Mouse (Mus musculus) heart, embryonic 15.5 days (tissue): Measurements from ENCODE around the gene Sema3a. TPM values are rescaled to one million over a fixed set of nuclear protein-coding genes. Genes with fewer than 3 reads are reported as not detected.

Source experiments
- ATAC-seq: fragments of 200-750 bp; cut with Nextera tagmentation; replicated peaks from 2 replicates; pipeline ENCODE4 v1.8.0; 2017; ENCODE audit warnings: low read depth, moderate TSS enrichment; ENCODE audit not compliant: insufficient number of reproducible peaks, insufficient read depth, low FRiP score
- H3K27ac ChIP-seq: fragments of 300-500 bp; sonication (generic); 2 replicates; pipeline ENCODE4 v1.5.1; 2015; ENCODE audit warnings: mild to moderate bottlenecking, inconsistent platforms
- H3K27me3 ChIP-seq: fragments of 300-500 bp; sonication (generic); 2 replicates; pipeline ENCODE4 v1.6.1; 2015; ENCODE audit warnings: inconsistent platforms
- H3K36me3 ChIP-seq: fragments of 300-500 bp; sonication (generic); 2 replicates; pipeline ENCODE4 v1.6.1; 2015; ENCODE audit warnings: mild to moderate bottlenecking, inconsistent platforms
- H3K4me1 ChIP-seq: fragments of 300-500 bp; sonication (generic); replicated peaks from 2 replicates; pipeline ENCODE4 v1.6.1; 2015; ENCODE audit warnings: inconsistent platforms
- H3K4me2 ChIP-seq: fragments of 300-500 bp; sonication (generic); 2 replicates; pipeline ENCODE4 v1.6.1; 2015; ENCODE audit warnings: inconsistent platforms, mild to moderate bottlenecking, moderate library complexity
- H3K4me3 ChIP-seq: fragments of 300-500 bp; sonication (generic); 2 replicates; pipeline ENCODE4 v1.5.1; 2015; ENCODE audit warnings: mild to moderate bottlenecking, inconsistent platforms
- H3K9ac ChIP-seq: fragments of 300-500 bp; sonication (generic); 2 replicates; pipeline ENCODE4 v1.6.1; 2015; ENCODE audit warnings: mild to moderate bottlenecking, inconsistent platforms
- H3K9me3 ChIP-seq: fragments of 300-500 bp; sonication (generic); replicated peaks from 2 replicates; pipeline ENCODE4 v1.6.1; 2016; ENCODE audit warnings: inconsistent platforms
- WGBS: fragments of 180-500 bp; shearing (Covaris S2); methylation state at CpG from one replicate; pipeline ENCODE4 v1.1.7; 2015; ENCODE audit warnings: mixed read lengths; 5-methylcytosine and 5-hydroxymethylcytosine counted together
- polyA plus RNA-seq: library from polyadenylated mRNA; unstranded; fragments of >200 nt; fragmentation: Nextera tagmentation; extraction: Ambion mirVana; gene quantifications from 2 replicates; pipeline ENCODE4 v1.2.1, GENCODE M21; 2015

The Sema3a gene
- polyA plus RNA-seq, 1 experiment from 2014 or later: 8.2 TPM

- H3K36me3 ChIP-seq: no peaks in the 10 kb centered on the region
- no peak overlapping the region for H3K4me3 ChIP-seq
- ATAC-seq: no peak
- no peaks in the 10 kb centered on the region for H3K27me3 ChIP-seq
- no peaks in the 10 kb centered on the region for H3K9me3 ChIP-seq
- H3K27ac ChIP-seq: no peak overlapping the region
- 79% methylated on average over 4 of the region's 4 CpGs for WGBS
- no peaks in the 10 kb centered on the region for H3K4me1 ChIP-seq
- H3K4me2 ChIP-seq: no peak overlapping the region
- H3K9ac ChIP-seq: no peak overlapping the region
These were observed 254.0 kb downstream of the Sema3a start for GRCm38 (mm10) chr5:13379223-13379622.

- 75% methylated on average over 4 of the region's 4 CpGs for WGBS
These were observed 258.8 kb downstream of the Sema3a start for GRCm38 (mm10) chr5:13384047-13384446.

GRCm38 (mm10) chr5:13384714-13385113 is 259.5 kb downstream of the Sema3a start:
- no peak for ATAC-seq
- H3K4me3 ChIP-seq: no peak overlapping the region
- H3K27ac ChIP-seq: no peak overlapping the region
- WGBS: 78% methylated on average over 4 of the region's 4 CpGs
- H3K36me3 ChIP-seq: no peaks in the 10 kb centered on the region
- no peaks in the 10 kb centered on the region for H3K27me3 ChIP-seq
- no peak overlapping the region for H3K4me2 ChIP-seq
- H3K9me3 ChIP-seq: no peaks in the 10 kb centered on the region
- no peaks in the 10 kb centered on the region for H3K4me1 ChIP-seq
- H3K9ac ChIP-seq: no peak overlapping the region

More at GRCm38 (mm10) chr5:13384047-13384446, 258.8 kb downstream of the Sema3a start:
- no peak overlapping the region for H3K9ac ChIP-seq
- H3K4me2 ChIP-seq: no peak overlapping the region
- no peaks in the 10 kb centered on the region for H3K4me1 ChIP-seq
- no peak for ATAC-seq
- no peak overlapping the region for H3K4me3 ChIP-seq
- no peaks in the 10 kb centered on the region for H3K9me3 ChIP-seq
- H3K27ac ChIP-seq: no peak overlapping the region
- H3K36me3 ChIP-seq: no peaks in the 10 kb centered on the region
- no peaks in the 10 kb centered on the region for H3K27me3 ChIP-seq

DNA sequence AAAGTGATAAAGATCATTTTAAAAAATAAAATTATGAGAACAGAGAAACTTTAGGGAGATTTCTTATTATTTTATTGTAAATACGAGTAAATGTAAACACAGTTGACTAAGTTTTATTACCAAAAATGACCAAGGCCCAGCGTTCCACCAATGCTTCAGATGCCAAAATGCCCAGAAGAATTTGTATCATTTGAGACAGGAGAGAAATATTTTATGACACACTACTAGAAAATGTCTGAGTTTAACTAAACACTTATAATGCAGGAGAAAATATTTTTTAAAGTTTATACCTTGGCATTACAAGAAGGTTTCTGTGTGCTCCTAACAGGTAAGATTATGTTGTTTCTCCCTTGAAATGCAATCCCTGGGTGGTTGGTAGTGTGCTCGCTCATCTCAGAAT is 261.4 kb downstream of the Sema3a start:
- Histone ChIP-seq H3K27me3 (no peaks in the 10 kb centered on the region), H3K4me2 (no peak overlapping the region), H3K4me3 (no peak overlapping the region), H3K4me1 (no peaks in the 10 kb centered on the region), H3K9me3 (no peaks in the 10 kb centered on the region), H3K36me3 (no peaks in the 10 kb centered on the region), H3K27ac (no peak overlapping the region), H3K9ac (no peak overlapping the region)
- WGBS: 79% methylated on average over 3 of the region's 3 CpGs
- ATAC-seq: no peak

GRCm38 (mm10) chr5:13387679-13388078 is 262.5 kb downstream of the Sema3a start:
- Histone ChIP-seq H3K27ac (no peak overlapping the region), H3K4me3 (no peak overlapping the region), H3K36me3 (no peaks in the 10 kb centered on the region), H3K4me1 (no peaks in the 10 kb centered on the region), H3K9ac (no peak overlapping the region), H3K27me3 (no peaks in the 10 kb centered on the region), H3K4me2 (no peak overlapping the region), H3K9me3 (no peaks in the 10 kb centered on the region)
- 77% methylated on average over 3 of the region's 3 CpGs for WGBS
- ATAC-seq: no peak

- H3K4me1 ChIP-seq: no peaks in the 10 kb centered on the region
- H3K27me3 ChIP-seq: no peaks in the 10 kb centered on the region
- no peak overlapping the region for H3K27ac ChIP-seq
- no peaks in the 10 kb centered on the region for H3K9me3 ChIP-seq
- H3K9ac ChIP-seq: no peak overlapping the region
- WGBS: 86% methylated on average over 3 of the region's 3 CpGs
- H3K36me3 ChIP-seq: no peaks in the 10 kb centered on the region
- H3K4me2 ChIP-seq: no peak overlapping the region
- no peak for ATAC-seq
- no peak overlapping the region for H3K4me3 ChIP-seq
These were observed 264.8 kb downstream of the Sema3a start for GRCm38 (mm10) chr5:13389995-13390394.

GRCm38 (mm10) chr5:13405432-13405831 is 280.2 kb downstream of the Sema3a start:
- Histone ChIP-seq H3K4me1 (no peaks in the 10 kb centered on the region), H3K36me3 (no peaks in the 10 kb centered on the region), H3K4me2 (no peak overlapping the region), H3K27me3 (no peaks in the 10 kb centered on the region), H3K27ac (no peak overlapping the region), H3K9ac (no peak overlapping the region), H3K9me3 (no peaks in the 10 kb centered on the region), H3K4me3 (no peak overlapping the region)
- 42% methylated on average over 1 of the region's 1 CpGs for WGBS
- no peak for ATAC-seq

DNA sequence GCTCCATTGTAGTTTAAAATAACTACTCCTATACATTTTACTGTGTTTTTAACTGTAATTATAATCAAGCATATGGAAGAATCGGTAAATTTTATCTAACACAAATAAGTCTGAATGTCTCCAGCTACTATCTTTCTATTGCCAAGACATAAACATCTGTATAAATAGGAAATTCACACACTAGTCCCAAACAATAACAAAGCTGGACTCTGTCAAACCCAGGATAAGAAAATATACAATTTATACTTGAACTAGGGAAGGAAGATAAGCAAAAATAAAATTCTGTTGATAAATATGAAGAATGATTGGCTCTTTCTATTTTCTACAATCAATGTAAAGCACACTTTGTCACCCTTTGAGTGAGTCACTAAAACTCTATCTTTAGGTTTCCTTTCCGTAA is 280.9 kb downstream of the Sema3a start:
- WGBS: 67% methylated on average over 2 of the region's 2 CpGs
- H3K9ac ChIP-seq: no peak overlapping the region
- no peaks in the 10 kb centered on the region for H3K36me3 ChIP-seq
- H3K27me3 ChIP-seq: no peaks in the 10 kb centered on the region
- H3K9me3 ChIP-seq: no peaks in the 10 kb centered on the region
- no peak overlapping the region for H3K27ac ChIP-seq
- no peak overlapping the region for H3K4me3 ChIP-seq
- no peaks in the 10 kb centered on the region for H3K4me1 ChIP-seq
- no peak for ATAC-seq
- H3K4me2 ChIP-seq: no peak overlapping the region

GRCm38 (mm10) chr5:13411920-13412319 is 286.7 kb downstream of the Sema3a start:
- Histone ChIP-seq H3K9me3 (no peaks in the 10 kb centered on the region), H3K4me1 (no peaks in the 10 kb centered on the region), H3K9ac (no peak overlapping the region), H3K4me3 (no peak overlapping the region), H3K4me2 (no peak overlapping the region), H3K36me3 (no peaks in the 10 kb centered on the region), H3K27me3 (no peaks in the 10 kb centered on the region), H3K27ac (no peak overlapping the region)
- WGBS: 73% methylated on average over 2 of the region's 2 CpGs
- ATAC-seq: no peak

- Histone ChIP-seq H3K27ac (no peak overlapping the region), H3K4me1 (no peaks in the 10 kb centered on the region), H3K36me3 (no peaks in the 10 kb centered on the region), H3K9me3 (no peaks in the 10 kb centered on the region), H3K4me2 (no peak overlapping the region), H3K9ac (no peak overlapping the region), H3K27me3 (no peaks in the 10 kb centered on the region), H3K4me3 (no peak overlapping the region)
- 87% methylated on average over 2 of the region's 2 CpGs for WGBS
- no peak for ATAC-seq
These were observed 288.8 kb downstream of the Sema3a start for GRCm38 (mm10) chr5:13413915-13414525.

DNA sequence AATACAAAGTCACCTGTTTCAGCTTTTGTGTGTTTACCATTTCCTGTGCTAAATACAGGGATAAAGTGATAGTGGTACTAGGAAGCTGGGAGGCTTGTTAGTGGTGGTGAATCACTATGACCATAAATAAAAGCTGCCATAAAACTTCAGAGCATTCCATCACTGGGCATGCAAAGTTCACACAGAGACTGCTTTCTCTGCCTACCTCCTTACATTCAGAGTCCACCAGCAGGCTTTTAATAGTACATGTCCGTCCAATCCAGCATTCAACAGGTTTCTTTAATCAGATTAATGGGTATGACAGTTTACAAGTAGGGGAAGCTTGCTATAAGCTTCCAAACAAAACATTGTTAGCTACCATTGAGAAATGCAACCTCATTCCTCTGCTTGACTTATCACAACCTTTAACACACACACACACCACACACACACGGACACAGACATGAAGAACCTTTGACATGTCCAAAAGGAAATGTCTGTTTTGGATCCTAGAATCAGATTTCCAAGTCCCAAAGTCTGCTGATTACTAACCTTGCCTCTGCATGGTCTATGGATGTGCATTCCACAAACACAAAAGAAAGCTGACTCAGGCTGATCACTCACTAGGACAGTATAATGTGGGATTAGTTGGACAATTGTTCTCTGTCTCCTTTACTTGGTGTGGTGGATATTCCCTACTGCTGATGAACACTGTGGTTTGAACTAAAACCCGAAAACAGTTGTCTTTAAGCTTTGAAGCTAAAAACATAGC is 291.9 kb downstream of the Sema3a start:
- H3K4me3 ChIP-seq: no peak overlapping the region
- no peaks in the 10 kb centered on the region for H3K36me3 ChIP-seq
- H3K27me3 ChIP-seq: no peaks in the 10 kb centered on the region
- H3K4me1 ChIP-seq: no peaks in the 10 kb centered on the region
- no peak overlapping the region for H3K4me2 ChIP-seq
- no peak overlapping the region for H3K9ac ChIP-seq
- WGBS: 59% methylated on average over 3 of the region's 3 CpGs
- H3K9me3 ChIP-seq: no peaks in the 10 kb centered on the region
- no peak overlapping the region for H3K27ac ChIP-seq
- ATAC-seq: no peak
